Mouse (Mus musculus): ENCODE results near the gene Defb48.

GRCm38 (mm10) chr14:62928101-62928541 lies 56.2 kb downstream of the Defb48 start:
- TF ChIP-seq CTCF (IDR thresholded peaks at IDR 0.05; ENCODE audit: insufficient read depth, low read depth, low read length), result no peak
- no peak for TF ChIP-seq POLR2A (IDR thresholded peaks at IDR 0.05; ENCODE audit: insufficient read depth, low read depth, low read length)

Data from olfactory bulb, adult 2 months (tissue).